ENCODE assay signal across 23 mouse cellular contexts in the genomic region with DNA sequence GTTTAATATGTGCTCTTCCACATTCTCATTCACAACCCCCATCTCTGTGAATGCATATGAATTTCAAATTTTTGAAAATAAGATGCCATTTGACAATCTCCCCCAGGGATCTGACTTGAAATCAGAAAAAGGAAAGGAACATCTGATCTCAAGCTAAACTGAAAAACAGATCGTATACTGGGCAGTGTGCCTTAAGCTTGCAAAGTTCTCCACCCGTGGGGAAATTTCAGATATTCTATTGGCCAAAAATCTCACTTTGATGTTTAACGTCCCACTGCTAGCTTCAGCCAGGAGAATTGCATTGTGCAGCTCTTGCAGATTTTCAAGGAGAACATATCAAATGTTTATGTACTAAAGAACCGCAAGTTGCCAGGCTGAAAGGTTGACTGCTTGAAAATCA. TPM values are rescaled to one million over a fixed set of nuclear protein-coding genes. Genes with fewer than 3 reads are reported as not detected.
DNase-seq lines count a peak whose midpoint lies in the region; ATAC-seq and TF ChIP-seq lines count a peak whose summit lies in the region.
"Had no signal": no experiment of that assay in that cellular context is flagged by ENCODE, and none has a peak within 500 bp of the region (broad histone marks: within the 10 kb centered on the region; RNA-seq: fewer than 3 reads in every experiment).

No protein-coding gene starts in this region.

- H3K4me3 ChIP-seq in limb, embryonic 14.5 days (replicated peaks; ENCODE audit: low read length), result no peak overlapping the region
- no peak overlapping the region for H3K4me3 ChIP-seq in limb, embryonic 10.5 days
- H3K4me3 ChIP-seq in cortical plate, adult 2 months (ENCODE audit: insufficient read depth, low read length), result no peak overlapping the region
- H3K4me3 ChIP-seq: embryonic facial prominence, embryonic 13.5 days; forebrain, embryonic 10.5 days; forebrain, embryonic 13.5 days; heart, adult 2 months; heart, embryonic 10.5 days; heart, embryonic 13.5 days had no signal

- no peak for TF ChIP-seq CTCF in cortical plate, adult 2 months (IDR thresholded peaks at IDR 0.05; ENCODE audit: extremely low read depth, insufficient read depth, low read length)

- H3K27me3 ChIP-seq in limb, embryonic 14.5 days (ENCODE audit: control insufficient read depth, insufficient read depth, low read length), result no peaks in the 10 kb centered on the region
- no peaks in the 10 kb centered on the region for H3K27me3 ChIP-seq in limb, embryonic 10.5 days (ENCODE audit: low read depth, poor library complexity, severe bottlenecking)
- H3K27me3 ChIP-seq: embryonic facial prominence, embryonic 13.5 days; forebrain, embryonic 13.5 days; heart, embryonic 13.5 days had no signal

- H3K9ac ChIP-seq in limb, embryonic 14.5 days (ENCODE audit: low read depth, low read length, severe bottlenecking), result no peak overlapping the region
- H3K9ac ChIP-seq: embryonic facial prominence, embryonic 13.5 days; forebrain, embryonic 13.5 days; heart, embryonic 13.5 days; hindbrain, embryonic 14.5 days had no signal

- DNase-seq in frontal cortex, postnatal 10 days (ENCODE audit: low spot score in 2 of 2), result no peak
- DNase-seq in limb, embryonic 14.5 days (ENCODE audit: low spot score), result peak; percentile 55
- DNase-seq in limb, embryonic 10.5 days (ENCODE audit: low spot score), result no peak
- no peak for DNase-seq in right cerebral cortex, postnatal 10 days (ENCODE audit: low spot score in 2 of 2)
- DNase-seq: adrenal gland, adult 2 months; adrenal gland, postnatal 14 days; cerebellum, adult 18-20 months; cerebellum, adult 9-10 months; cerebellum, postnatal 14 days; heart, adult 2 months had no signal

- H3K27ac ChIP-seq in limb, embryonic 14.5 days (replicated peaks; ENCODE audit: low read depth, low read length), result no peak overlapping the region
- no peak overlapping the region for H3K27ac ChIP-seq in limb, embryonic 10.5 days
- H3K27ac ChIP-seq in cortical plate, adult 2 months (ENCODE audit: insufficient read depth, low read length), result peak overlapping the region; percentile 56; the same call in 1 of the 2 replicates
- H3K27ac ChIP-seq: embryonic facial prominence, embryonic 13.5 days; forebrain, embryonic 10.5 days; forebrain, embryonic 13.5 days; heart, adult 2 months; heart, embryonic 10.5 days; heart, embryonic 13.5 days; hindbrain, embryonic 14.5 days; hindbrain, postnatal 0 days had no signal

- no peak for TF ChIP-seq POLR2A in limb, embryonic 14.5 days (IDR thresholded peaks at IDR 0.05; ENCODE audit: borderline replicate concordance, extremely low read depth, insufficient read depth, insufficient read length)
- TF ChIP-seq POLR2A in cortical plate, adult 2 months (IDR thresholded peaks at IDR 0.05; ENCODE audit: extremely low read depth, insufficient read depth, low read length), result no peak

- H3K4me1 ChIP-seq in limb, embryonic 14.5 days (ENCODE audit: control insufficient read depth, insufficient read depth, low read length), result no peaks in the 10 kb centered on the region
- H3K4me1 ChIP-seq in limb, embryonic 10.5 days, result no peaks in the 10 kb centered on the region
- no peaks in the 10 kb centered on the region for H3K4me1 ChIP-seq in cortical plate, adult 2 months (ENCODE audit: control insufficient read depth, insufficient read depth, low read length)
- H3K4me1 ChIP-seq: embryonic facial prominence, embryonic 13.5 days; forebrain, embryonic 10.5 days; forebrain, embryonic 13.5 days; heart, embryonic 10.5 days; heart, embryonic 13.5 days had no signal

- no peaks in the 10 kb centered on the region for H3K9me3 ChIP-seq in limb, embryonic 14.5 days (ENCODE audit: control insufficient read depth, low read length)
- H3K9me3 ChIP-seq in limb, embryonic 10.5 days (replicated peaks), result no peaks in the 10 kb centered on the region
- H3K9me3 ChIP-seq: embryonic facial prominence, embryonic 13.5 days; forebrain, embryonic 10.5 days; forebrain, embryonic 13.5 days; heart, embryonic 10.5 days; heart, embryonic 13.5 days had no signal

- WGBS in limb, embryonic 14.5 days, result 47% methylated on average over 4 of the region's 4 CpGs
- 90% methylated on average over 4 of the region's 4 CpGs for WGBS in limb, embryonic 10.5 days

- no peak overlapping the region for H3K4me2 ChIP-seq in limb, embryonic 14.5 days (replicated peaks; ENCODE audit: low read depth, low read length, severe bottlenecking)
- H3K4me2 ChIP-seq: embryonic facial prominence, embryonic 13.5 days; forebrain, embryonic 13.5 days; heart, embryonic 13.5 days; hindbrain, embryonic 14.5 days had no signal

- no peaks in the 10 kb centered on the region for H3K36me3 ChIP-seq in limb, embryonic 14.5 days (ENCODE audit: control insufficient read depth, insufficient read depth, low read length)
- H3K36me3 ChIP-seq in limb, embryonic 10.5 days, result no peaks in the 10 kb centered on the region
- H3K36me3 ChIP-seq: embryonic facial prominence, embryonic 13.5 days; forebrain, embryonic 10.5 days; heart, embryonic 10.5 days; heart, embryonic 13.5 days had no signal

- 0 out of 2 replicates have a peak, but pooled peaks have one; percentile 51 for ATAC-seq in frontal cortex, adult (ENCODE audit: low TSS enrichment)
- ATAC-seq in limb, embryonic 14.5 days (ENCODE audit: low FRiP score, low read depth), result no peak
- ATAC-seq: CD4-positive, CD25-positive, alpha-beta regulatory T cell, adult 4 months; forebrain, embryonic 13.5 days; hindbrain, postnatal 0 days; inflammation-experienced regulatory T-cells, adult 6 months; intestine, embryonic 16.5 days had no signal

RNA-seq across cellular contexts. Expression of a gene that starts 24.7 kb away (rescaled TPM):
- polyA plus RNA-seq in limb, embryonic 14.5 days (2012; rRNA removed), result 26.8 and 31.9 TPM in 2 replicates
- 28.0 and 29.9 TPM in 2 replicates for polyA plus RNA-seq in limb, embryonic 14.5 days (2014; fragmentation: Nextera tagmentation; extraction: Ambion mirVana)
- 4.5 and 6.4 TPM in 2 replicates for polyA plus RNA-seq in limb, embryonic 10.5 days (2016; fragmentation: Nextera tagmentation; extraction: Ambion mirVana)
- 3.8 and 3.9 TPM in 2 replicates for polyA plus RNA-seq in cortical plate, adult 2 months (2012; rRNA removed)
- polyA plus RNA-seq: C2C12 had no signal
